ENCODE assay signal across 22 mouse cellular contexts in the genomic region with DNA sequence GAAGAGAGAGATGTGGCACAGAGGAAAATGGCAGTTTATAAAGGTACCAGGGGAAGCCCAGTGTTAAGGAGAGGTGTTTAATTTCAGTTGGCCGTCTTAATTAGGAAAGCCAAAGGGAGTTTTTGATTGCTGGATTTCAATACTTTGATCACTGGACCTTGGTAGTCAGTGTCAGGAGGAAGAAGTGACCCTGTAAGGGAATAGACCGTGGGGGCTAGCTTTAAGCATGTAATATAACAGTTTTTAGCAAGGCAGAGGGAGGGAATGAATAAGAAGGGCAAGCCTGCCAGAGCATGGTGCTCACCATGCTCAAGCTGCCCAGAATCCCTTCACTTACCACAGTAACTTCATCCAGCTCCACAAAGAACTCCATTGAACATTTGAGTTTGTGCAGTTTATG.
DNase-seq lines count a peak whose midpoint lies in the region; ATAC-seq and TF ChIP-seq lines count a peak whose summit lies in the region.
"Had no signal": no experiment of that assay in that cellular context is flagged by ENCODE, and none has a peak within 500 bp of the region (broad histone marks: within the 10 kb centered on the region; RNA-seq: fewer than 3 reads in every experiment).

No protein-coding gene starts in this region.

- no peak for TF ChIP-seq CTCF in kidney, adult 2 months (conservative IDR thresholded peaks at IDR 0.05; ENCODE audit: insufficient read depth, insufficient read length, low read depth, low read length)
- no peak for TF ChIP-seq CTCF in kidney, postnatal 0 days (IDR thresholded peaks at IDR 0.05; ENCODE audit: low read depth)

- no peak overlapping the region for H3K27ac ChIP-seq in kidney, embryonic 14.5 days (ENCODE audit: low read depth, low read length)
- H3K27ac ChIP-seq in kidney, embryonic 15.5 days = no peak overlapping the region
- no peak overlapping the region for H3K27ac ChIP-seq in kidney, adult 2 months (ENCODE audit: insufficient read depth, low read depth, low read length)
- no peak overlapping the region for H3K27ac ChIP-seq in kidney, embryonic 16.5 days (ENCODE audit: low read length)
- no peak overlapping the region for H3K27ac ChIP-seq in kidney, postnatal 0 days

- no peak for DNase-seq in kidney, postnatal 10 days
- DNase-seq in kidney, adult 2 months = no peak
- no peak for DNase-seq in kidney, adult 9 months
- DNase-seq in kidney, postnatal 0 days (ENCODE audit: low spot score) = peak; percentile 68
- DNase-seq in kidney, postnatal 25 days = no peak
- DNase-seq: adrenal gland, adult 2 months; adrenal gland, adult 8-10 months; adrenal gland, postnatal 10 days; adrenal gland, postnatal 14 days; adrenal gland, postnatal 25 days; adrenal gland, postnatal 36 days; B cell, adult 2 months; cerebellum, adult 11 months; cerebellum, adult 11-12 months had no signal

- no peak overlapping the region for H3K4me3 ChIP-seq in kidney, embryonic 14.5 days (ENCODE audit: low read length)
- H3K4me3 ChIP-seq in kidney, embryonic 15.5 days (replicated peaks) = no peak overlapping the region
- no peak overlapping the region for H3K4me3 ChIP-seq in kidney, adult 2 months (ENCODE audit: insufficient read depth, low read depth, low read length)
- no peak overlapping the region for H3K4me3 ChIP-seq in kidney, embryonic 16.5 days (ENCODE audit: low read length)
- no peak overlapping the region for H3K4me3 ChIP-seq in kidney, postnatal 0 days (replicated peaks; ENCODE audit: low read depth, low read length)

- no peaks in the 10 kb centered on the region for H3K4me1 ChIP-seq in kidney, embryonic 14.5 days (ENCODE audit: control insufficient read depth, insufficient read depth, low read length)
- no peaks in the 10 kb centered on the region for H3K4me1 ChIP-seq in kidney, embryonic 15.5 days
- no peaks in the 10 kb centered on the region for H3K4me1 ChIP-seq in kidney, adult 2 months (ENCODE audit: control insufficient read depth, insufficient read depth, low read length)
- H3K4me1 ChIP-seq in kidney, embryonic 16.5 days (ENCODE audit: insufficient read depth, low read length) = 0 out of 2 replicates have a peak, but pooled peaks cover 2% of the 10 kb centered on the region
- H3K4me1 ChIP-seq in kidney, postnatal 0 days (replicated peaks; ENCODE audit: insufficient read depth, low read length) = no peaks in the 10 kb centered on the region

- no peak overlapping the region for H3K4me2 ChIP-seq in kidney, embryonic 14.5 days (replicated peaks; ENCODE audit: low read depth, low read length)
- H3K4me2 ChIP-seq in kidney, embryonic 15.5 days = no peak overlapping the region
- H3K4me2 ChIP-seq in kidney, embryonic 16.5 days (replicated peaks; ENCODE audit: low read depth, low read length) = no peak overlapping the region
- no peak overlapping the region for H3K4me2 ChIP-seq in kidney, postnatal 0 days (ENCODE audit: low read length)

- no peak overlapping the region for H3K9ac ChIP-seq in kidney, embryonic 14.5 days (ENCODE audit: low read depth, low read length)
- H3K9ac ChIP-seq in kidney, embryonic 15.5 days = no peak overlapping the region
- no peak overlapping the region for H3K9ac ChIP-seq in kidney, embryonic 16.5 days (replicated peaks; ENCODE audit: low read length)
- no peak overlapping the region for H3K9ac ChIP-seq in kidney, postnatal 0 days (ENCODE audit: low read depth, low read length)

- no peaks in the 10 kb centered on the region for H3K27me3 ChIP-seq in kidney, embryonic 14.5 days (ENCODE audit: control insufficient read depth, insufficient read depth, low read length)
- H3K27me3 ChIP-seq in kidney, embryonic 15.5 days = no peaks in the 10 kb centered on the region
- no peaks in the 10 kb centered on the region for H3K27me3 ChIP-seq in kidney, adult 2 months (replicated peaks; ENCODE audit: control insufficient read depth, insufficient read depth, low read length)
- no peaks in the 10 kb centered on the region for H3K27me3 ChIP-seq in kidney, embryonic 16.5 days (ENCODE audit: insufficient read depth, low read length)
- no peaks in the 10 kb centered on the region for H3K27me3 ChIP-seq in kidney, postnatal 0 days (ENCODE audit: insufficient read depth, low read length)
- H3K27me3 ChIP-seq: CH12.LX, Patski had no signal

- H3K36me3 ChIP-seq in kidney, embryonic 14.5 days (ENCODE audit: control insufficient read depth, insufficient read depth, low read length) = no peaks in the 10 kb centered on the region
- no peaks in the 10 kb centered on the region for H3K36me3 ChIP-seq in kidney, embryonic 15.5 days
- H3K36me3 ChIP-seq in kidney, adult 2 months (ENCODE audit: control insufficient read depth, insufficient read depth, low read length) = no peaks in the 10 kb centered on the region
- no peaks in the 10 kb centered on the region for H3K36me3 ChIP-seq in kidney, embryonic 16.5 days (ENCODE audit: insufficient read depth, low read length)
- H3K36me3 ChIP-seq in kidney, postnatal 0 days (ENCODE audit: insufficient read depth, low read length) = no peaks in the 10 kb centered on the region
- H3K36me3 ChIP-seq: G1E had no signal

- 39% methylated on average over 2 of the region's 2 CpGs for WGBS in kidney, embryonic 14.5 days
- WGBS in kidney, embryonic 15.5 days = 27% methylated on average over 2 of the region's 2 CpGs
- WGBS in kidney, adult 2 months = 39% methylated on average over 2 of the region's 2 CpGs
- WGBS in kidney, embryonic 16.5 days = 38% methylated on average over 2 of the region's 2 CpGs
- 26% methylated on average over 2 of the region's 2 CpGs for WGBS in kidney, postnatal 0 days

- TF ChIP-seq POLR2A in kidney, adult 2 months (IDR thresholded peaks at IDR 0.05; ENCODE audit: low read depth, low read length) = no peak

- peaks cover 4% of the 10 kb centered on the region; the same call in 1 of the 2 replicates for H3K9me3 ChIP-seq in kidney, embryonic 14.5 days (ENCODE audit: control insufficient read depth, low read length)
- peaks cover 3% of the 10 kb centered on the region; the same call in 1 of the 2 replicates for H3K9me3 ChIP-seq in kidney, embryonic 15.5 days (replicated peaks)
- H3K9me3 ChIP-seq in kidney, embryonic 16.5 days (ENCODE audit: low read length) = peaks cover 7% of the 10 kb centered on the region
- H3K9me3 ChIP-seq in kidney, postnatal 0 days (replicated peaks; ENCODE audit: low read length) = peaks cover 4% of the 10 kb centered on the region; the same call in 1 of the 2 replicates
- H3K9me3 ChIP-seq: G1E had no signal

- ATAC-seq in kidney, embryonic 14.5 days (ENCODE audit: low FRiP score, low TSS enrichment) = peak; percentile 93
- ATAC-seq in kidney, embryonic 15.5 days (replicated peaks; ENCODE audit: low FRiP score) = peak; percentile 92
- peak; percentile 91; the same call in 1 of the 2 replicates for ATAC-seq in kidney, embryonic 16.5 days (ENCODE audit: low FRiP score, low TSS enrichment)
- 0 out of 2 replicates have a peak, but pooled peaks have one; percentile 25 for ATAC-seq in kidney, postnatal 0 days (replicated peaks; ENCODE audit: low FRiP score, low read depth)
- ATAC-seq: activated CD4-positive, CD25-positive, alpha-beta regulatory T cell, adult 4 months; CD4-positive, CD25-positive, alpha-beta regulatory T cell, adult 4 months; Patski had no signal

Comparison
In these comparisons a context has a peak if more than half of its experiments do, and no peak if none do; other contexts are left out.
1. ATAC-seq: peak in every context shown above with its lines; median percentile 93 in kidney, embryonic 14.5 days; 92 in kidney, embryonic 15.5 days; 91 in kidney, embryonic 16.5 days; 25 in kidney, postnatal 0 days.